Mouse (Mus musculus): ENCODE results near the gene Bnip1. TPM values are rescaled to one million over a fixed set of nuclear protein-coding genes. Genes with fewer than 3 reads are reported as not detected.

Gene Bnip1
- polyA plus RNA-seq, 1 experiment from 2014 or later = 54.2 TPM

DNA sequence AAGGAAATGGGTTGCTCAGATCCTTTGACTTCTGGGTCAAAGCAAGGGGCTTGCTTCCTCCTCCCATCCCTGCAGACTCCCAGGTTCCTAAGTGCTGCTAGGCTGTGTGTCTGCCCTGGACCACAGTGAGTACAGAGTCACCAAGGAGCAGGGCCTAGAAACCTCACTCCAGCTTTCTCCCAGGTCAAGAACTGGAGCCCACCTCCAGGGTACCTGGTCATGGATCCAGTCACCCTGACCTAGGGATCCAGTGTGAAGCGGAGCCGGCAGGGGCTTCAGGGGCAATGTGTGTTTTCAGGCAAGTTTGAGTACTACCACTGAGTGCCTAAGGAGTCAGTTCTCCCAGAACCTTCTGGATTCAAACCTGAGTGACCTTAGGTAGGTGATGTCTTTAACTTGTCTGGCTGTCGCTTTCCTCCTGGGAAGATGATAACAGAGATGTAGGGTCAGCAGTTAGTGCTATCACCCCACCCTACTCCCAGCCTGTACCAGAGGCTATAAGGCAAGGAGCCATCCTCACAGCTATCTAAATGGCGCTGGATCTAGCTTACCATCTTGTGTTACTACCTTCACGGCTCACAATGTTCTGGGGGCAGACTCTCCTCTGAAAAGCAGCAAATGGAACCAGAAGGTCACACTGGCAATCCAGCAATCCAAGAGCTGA, 53.6 kb downstream of the Bnip1 start:
- Histone ChIP-seq H3K4me1 (ENCODE audit: control insufficient read depth, insufficient read depth, low read length) (peaks cover 3% of the 10 kb centered on the region; the same call in 1 of the 2 replicates), H3K27ac (replicated peaks; ENCODE audit: low read depth, low read length) (no peak overlapping the region), H3K36me3 (replicated peaks; ENCODE audit: control insufficient read depth, insufficient read depth, low read depth, low read length) (no peaks in the 10 kb centered on the region), H3K4me3 (ENCODE audit: low read depth, low read length) (no peak overlapping the region), H3K4me2 (ENCODE audit: low read depth, low read length) (no peak overlapping the region), H3K9me3 (replicated peaks; ENCODE audit: control insufficient read depth, low read length) (no peaks in the 10 kb centered on the region), H3K27me3 (ENCODE audit: control insufficient read depth, insufficient read depth, low read length) (peaks cover 52% of the 10 kb centered on the region), H3K9ac (replicated peaks; ENCODE audit: low read length) (no peak overlapping the region)
- no peak for ATAC-seq (replicated peaks; ENCODE audit: insufficient number of reproducible peaks, low FRiP score, low TSS enrichment, low read depth)
- 70% methylated on average over 5 of the region's 5 CpGs for WGBS
- DNase-seq (ENCODE audit: low spot score) = no peak

DNA sequence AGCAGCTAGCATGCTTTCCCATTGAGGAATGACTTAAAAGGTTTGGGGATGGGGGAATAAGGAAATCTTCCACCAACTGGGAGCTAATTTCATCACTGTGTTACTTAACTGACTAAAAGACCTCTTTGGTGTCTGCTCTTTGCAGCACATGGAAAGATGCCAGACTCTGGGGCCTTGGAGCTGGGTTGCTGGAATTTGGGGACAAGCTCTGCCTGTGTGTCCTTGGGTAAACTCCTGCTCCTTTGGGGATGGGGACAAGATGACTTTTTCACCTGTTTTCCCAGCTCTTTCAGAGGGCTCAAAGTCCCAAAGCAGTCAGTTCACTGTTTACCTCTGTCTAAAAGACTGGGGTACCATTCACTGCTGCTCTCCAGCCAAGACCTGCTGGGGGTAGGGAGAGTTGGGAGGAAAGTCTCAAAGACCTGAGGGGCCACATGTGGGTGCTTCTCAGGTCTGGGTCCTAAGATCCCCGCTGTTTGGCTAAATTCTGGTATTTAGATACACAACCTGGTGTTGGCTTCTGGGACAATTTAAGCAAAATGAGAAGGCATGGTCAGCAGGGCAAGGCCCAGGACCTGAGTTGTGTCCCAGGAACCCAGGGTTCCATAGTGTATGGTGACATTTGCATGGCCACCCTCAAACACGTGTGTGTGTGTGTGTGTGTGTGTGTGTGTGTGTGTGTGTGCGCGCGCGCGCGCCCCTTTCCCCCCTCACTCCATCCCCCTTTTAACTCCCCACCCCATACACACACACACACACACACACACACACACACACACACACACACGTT, 54.3 kb downstream of the Bnip1 start:
- WGBS = 43% methylated on average over 9 of the region's 9 CpGs
- DNase-seq (ENCODE audit: low spot score) (no peak), ATAC-seq (replicated peaks; ENCODE audit: insufficient number of reproducible peaks, low FRiP score, low TSS enrichment, low read depth) (no peak)
- Histone ChIP-seq H3K9me3 (replicated peaks; ENCODE audit: control insufficient read depth, low read length) (no peaks in the 10 kb centered on the region), H3K27ac (replicated peaks; ENCODE audit: low read depth, low read length) (no peak overlapping the region), H3K9ac (replicated peaks; ENCODE audit: low read length) (no peak overlapping the region), H3K27me3 (ENCODE audit: control insufficient read depth, insufficient read depth, low read length) (peaks cover 59% of the 10 kb centered on the region), H3K4me2 (ENCODE audit: low read depth, low read length) (no peak overlapping the region), H3K4me1 (ENCODE audit: control insufficient read depth, insufficient read depth, low read length) (peaks cover 3% of the 10 kb centered on the region; the same call in 1 of the 2 replicates), H3K36me3 (replicated peaks; ENCODE audit: control insufficient read depth, insufficient read depth, low read depth, low read length) (no peaks in the 10 kb centered on the region), H3K4me3 (ENCODE audit: low read depth, low read length) (no peak overlapping the region)

DNA sequence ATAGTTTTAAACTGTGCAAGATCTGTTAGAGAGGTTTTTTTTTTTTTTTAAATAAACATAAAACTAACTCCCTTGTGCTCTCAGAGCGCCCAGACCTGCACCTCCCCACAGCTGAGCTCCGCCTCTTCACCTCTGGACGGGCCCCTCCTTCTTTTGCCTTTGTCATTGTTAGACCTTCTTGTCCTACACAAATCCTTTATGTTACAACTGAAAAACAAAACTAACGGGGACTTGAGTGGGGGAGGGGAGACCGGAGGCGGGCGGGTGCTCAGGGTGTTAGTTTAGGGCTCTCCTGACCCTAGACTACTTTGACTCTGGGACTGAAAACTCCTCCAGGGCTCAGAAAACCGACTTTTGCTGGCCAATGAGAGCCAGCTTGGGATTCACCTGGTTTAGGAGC, 55.1 kb downstream of the Bnip1 start:
- peaks cover 66% of the 10 kb centered on the region for H3K27me3 ChIP-seq (ENCODE audit: control insufficient read depth, insufficient read depth, low read length)
- DNase-seq (ENCODE audit: low spot score) = no peak

GRCm38 (mm10) chr17:26836377-26836776, 55.5 kb downstream of the Bnip1 start:
- no peak overlapping the region for H3K4me3 ChIP-seq (ENCODE audit: low read depth, low read length)
- no peak overlapping the region for H3K9ac ChIP-seq (replicated peaks; ENCODE audit: low read length)
- H3K4me2 ChIP-seq (ENCODE audit: low read depth, low read length) = no peak overlapping the region
- DNase-seq (ENCODE audit: low spot score) = no peak
- H3K27me3 ChIP-seq (ENCODE audit: control insufficient read depth, insufficient read depth, low read length) = peaks cover 70% of the 10 kb centered on the region
- no peak for ATAC-seq (replicated peaks; ENCODE audit: insufficient number of reproducible peaks, low FRiP score, low TSS enrichment, low read depth)
- H3K36me3 ChIP-seq (replicated peaks; ENCODE audit: control insufficient read depth, insufficient read depth, low read depth, low read length) = no peaks in the 10 kb centered on the region
- H3K27ac ChIP-seq (replicated peaks; ENCODE audit: low read depth, low read length) = no peak overlapping the region
- no peaks in the 10 kb centered on the region for H3K9me3 ChIP-seq (replicated peaks; ENCODE audit: control insufficient read depth, low read length)
- H3K4me1 ChIP-seq (ENCODE audit: control insufficient read depth, insufficient read depth, low read length) = peaks cover 3% of the 10 kb centered on the region; the same call in 1 of the 2 replicates
- 5% methylated on average over 5 of the region's 5 CpGs for WGBS

More for the DNA sequence above, 55.1 kb downstream of the Bnip1 start:
- Histone ChIP-seq H3K4me2 (ENCODE audit: low read depth, low read length) (no peak overlapping the region), H3K9ac (replicated peaks; ENCODE audit: low read length) (no peak overlapping the region), H3K27ac (replicated peaks; ENCODE audit: low read depth, low read length) (no peak overlapping the region), H3K9me3 (replicated peaks; ENCODE audit: control insufficient read depth, low read length) (no peaks in the 10 kb centered on the region), H3K4me3 (ENCODE audit: low read depth, low read length) (no peak overlapping the region), H3K4me1 (ENCODE audit: control insufficient read depth, insufficient read depth, low read length) (peaks cover 3% of the 10 kb centered on the region; the same call in 1 of the 2 replicates), H3K36me3 (replicated peaks; ENCODE audit: control insufficient read depth, insufficient read depth, low read depth, low read length) (no peaks in the 10 kb centered on the region)
- WGBS = 5% methylated on average over 8 of the region's 8 CpGs
- ATAC-seq (replicated peaks; ENCODE audit: insufficient number of reproducible peaks, low FRiP score, low TSS enrichment, low read depth) = no peak

DNA sequence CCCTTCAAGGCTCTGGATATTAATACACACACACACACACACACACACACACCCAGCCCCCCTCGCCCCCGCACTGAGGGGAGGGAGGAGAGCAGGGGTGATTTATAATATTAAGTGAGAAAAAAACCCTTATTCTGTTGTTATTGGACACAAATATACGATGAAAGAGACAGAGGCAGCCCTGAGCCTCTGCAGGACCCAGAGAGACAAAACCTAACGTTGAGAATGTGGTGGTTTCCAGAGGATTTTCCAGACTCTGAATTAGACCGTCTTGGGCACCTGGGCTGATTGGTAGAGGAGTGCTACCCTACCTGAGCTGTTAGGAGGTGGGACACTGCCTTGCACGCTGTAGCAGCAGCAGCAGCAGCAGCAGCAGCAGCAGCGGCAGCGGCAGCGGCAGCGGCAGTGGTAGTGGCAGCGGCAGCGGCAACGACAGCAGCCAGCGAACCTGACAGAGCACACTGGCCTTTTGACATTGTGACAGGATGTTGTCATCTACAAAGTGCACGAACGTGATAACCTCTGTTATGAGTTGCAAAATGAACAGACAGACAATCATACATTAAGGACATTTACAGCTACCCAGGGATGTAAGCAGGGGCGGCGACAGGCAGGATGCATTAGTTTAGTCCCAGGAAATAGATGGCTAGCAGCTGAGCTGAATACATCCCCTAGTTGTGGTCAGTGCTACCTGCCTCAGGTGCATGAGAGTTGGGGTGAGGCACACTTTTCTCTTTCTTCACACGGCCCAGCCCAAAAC, 56.1 kb downstream of the Bnip1 start:
- Histone ChIP-seq H3K4me3 (ENCODE audit: low read depth, low read length) (no peak overlapping the region), H3K36me3 (replicated peaks; ENCODE audit: control insufficient read depth, insufficient read depth, low read depth, low read length) (no peaks in the 10 kb centered on the region), H3K9me3 (replicated peaks; ENCODE audit: control insufficient read depth, low read length) (no peaks in the 10 kb centered on the region), H3K9ac (replicated peaks; ENCODE audit: low read length) (no peak overlapping the region), H3K4me1 (ENCODE audit: control insufficient read depth, insufficient read depth, low read length) (peaks cover 3% of the 10 kb centered on the region; the same call in 1 of the 2 replicates), H3K27ac (replicated peaks; ENCODE audit: low read depth, low read length) (no peak overlapping the region), H3K4me2 (ENCODE audit: low read depth, low read length) (no peak overlapping the region), H3K27me3 (ENCODE audit: control insufficient read depth, insufficient read depth, low read length) (peaks cover 76% of the 10 kb centered on the region)
- DNase-seq (ENCODE audit: low spot score) (peak; percentile 9), ATAC-seq (replicated peaks; ENCODE audit: insufficient number of reproducible peaks, low FRiP score, low TSS enrichment, low read depth) (no peak)
- 3% methylated on average over 19 of the region's 19 CpGs for WGBS

DNA sequence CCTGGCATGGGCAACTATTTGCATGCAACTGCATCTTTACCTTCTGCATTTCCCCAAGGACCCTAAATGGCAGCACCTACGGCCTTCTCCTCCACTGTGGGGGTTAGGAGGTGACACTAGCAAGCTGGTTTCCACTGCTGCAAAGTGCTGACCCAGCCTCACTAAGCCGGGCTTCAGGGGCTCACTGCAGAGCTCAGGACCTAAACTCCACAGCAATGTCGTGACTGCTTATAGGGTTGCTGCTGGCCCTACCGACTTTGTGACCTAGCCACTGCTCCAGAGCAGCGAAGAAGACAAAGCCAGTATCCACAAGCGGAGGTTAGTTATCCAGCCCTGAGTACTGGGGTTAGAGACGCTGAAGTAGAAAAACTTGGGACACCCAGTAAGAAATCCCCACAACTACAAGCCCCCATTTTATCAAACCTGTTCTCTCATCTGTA, 56.7 kb downstream of the Bnip1 start:
- 5% methylated on average over 7 of the region's 7 CpGs for WGBS
- H3K4me2 ChIP-seq (ENCODE audit: low read depth, low read length) = no peak overlapping the region
- H3K27ac ChIP-seq (replicated peaks; ENCODE audit: low read depth, low read length) = no peak overlapping the region
- H3K36me3 ChIP-seq (replicated peaks; ENCODE audit: control insufficient read depth, insufficient read depth, low read depth, low read length) = no peaks in the 10 kb centered on the region
- ATAC-seq (replicated peaks; ENCODE audit: insufficient number of reproducible peaks, low FRiP score, low TSS enrichment, low read depth) = no peak
- no peak overlapping the region for H3K4me3 ChIP-seq (ENCODE audit: low read depth, low read length)
- H3K27me3 ChIP-seq (ENCODE audit: control insufficient read depth, insufficient read depth, low read length) = peaks cover 82% of the 10 kb centered on the region
- no peaks in the 10 kb centered on the region for H3K9me3 ChIP-seq (replicated peaks; ENCODE audit: control insufficient read depth, low read length)
- no peak overlapping the region for H3K9ac ChIP-seq (replicated peaks; ENCODE audit: low read length)
- peak; percentile 1 for DNase-seq (ENCODE audit: low spot score)
- H3K4me1 ChIP-seq (ENCODE audit: control insufficient read depth, insufficient read depth, low read length) = peaks cover 3% of the 10 kb centered on the region; the same call in 1 of the 2 replicates

GRCm38 (mm10) chr17:26838191-26838910, 57.5 kb downstream of the Bnip1 start:
- Histone ChIP-seq H3K27me3 (ENCODE audit: control insufficient read depth, insufficient read depth, low read length) (peaks cover 86% of the 10 kb centered on the region), H3K27ac (replicated peaks; ENCODE audit: low read depth, low read length) (no peak overlapping the region), H3K9me3 (replicated peaks; ENCODE audit: control insufficient read depth, low read length) (no peaks in the 10 kb centered on the region), H3K9ac (replicated peaks; ENCODE audit: low read length) (no peak overlapping the region), H3K36me3 (replicated peaks; ENCODE audit: control insufficient read depth, insufficient read depth, low read depth, low read length) (no peaks in the 10 kb centered on the region), H3K4me2 (ENCODE audit: low read depth, low read length) (no peak overlapping the region), H3K4me1 (ENCODE audit: control insufficient read depth, insufficient read depth, low read length) (peaks cover 3% of the 10 kb centered on the region; the same call in 1 of the 2 replicates), H3K4me3 (ENCODE audit: low read depth, low read length) (no peak overlapping the region)
- DNase-seq (ENCODE audit: low spot score) = peak; percentile 24
- no peak for ATAC-seq (replicated peaks; ENCODE audit: insufficient number of reproducible peaks, low FRiP score, low TSS enrichment, low read depth)
- under 1% methylated on average over 37 of the region's 37 CpGs for WGBS
